Mouse (Mus musculus): ENCODE results near the gene Acot8. TPM values are rescaled to one million over a fixed set of nuclear protein-coding genes. Genes with fewer than 3 reads are reported as not detected.

The Acot8 gene
- total RNA-seq, 4 experiments from 2014 or later = 25.1 to 34.0 (median 27.7) TPM

GRCm38 (mm10) chr2:164783926-164784581 lies 20.6 kb downstream of the Acot8 start:
- DNase-seq (ENCODE audit: low spot score in 2 of 2) = no peak

GRCm38 (mm10) chr2:164781876-164782275 lies 22.8 kb downstream of the Acot8 start:
- DNase-seq (ENCODE audit: low spot score in 2 of 2) = no peak

DNA sequence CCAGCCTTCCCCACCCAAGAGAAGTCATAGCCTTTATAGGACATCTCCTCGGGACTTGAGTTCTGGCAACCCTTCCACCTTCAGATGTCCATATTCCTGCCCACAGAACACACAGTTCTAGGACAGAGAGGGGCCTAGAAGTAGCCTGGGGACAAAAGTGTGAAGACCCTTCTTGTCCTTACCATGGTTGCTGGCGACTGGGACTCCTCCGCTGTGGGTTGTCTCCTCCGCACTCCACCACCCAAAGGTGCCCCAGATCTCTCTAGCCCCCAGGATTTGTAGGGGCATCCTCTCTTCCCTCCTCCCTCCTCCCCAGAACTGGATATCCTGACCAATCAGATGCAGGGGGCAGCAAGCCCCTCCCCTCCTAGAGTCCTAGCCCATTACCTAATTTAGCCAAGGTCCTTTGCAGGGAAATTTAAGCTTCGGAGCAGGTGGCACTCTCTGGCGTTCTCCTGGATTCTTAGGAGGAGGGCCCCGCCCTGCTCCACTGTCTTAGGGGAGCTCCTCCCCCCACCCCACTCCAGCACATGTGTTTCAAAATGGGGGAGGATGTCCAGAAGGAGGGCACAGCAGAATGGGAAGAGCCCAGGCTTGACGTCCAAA lies 25.1 kb downstream of the Acot8 start, which contains the start of gene Tnnc2:
TSS of gene Tnnc2 (minus strand) at position 487 of the 606 bp plus-strand sequence.
- no peak for DNase-seq (ENCODE audit: low spot score in 2 of 2)

GRCm38 (mm10) chr2:164778809-164779208 lies 25.9 kb downstream of the Acot8 start:
- DNase-seq (ENCODE audit: low spot score in 2 of 2) = no peak

DNA sequence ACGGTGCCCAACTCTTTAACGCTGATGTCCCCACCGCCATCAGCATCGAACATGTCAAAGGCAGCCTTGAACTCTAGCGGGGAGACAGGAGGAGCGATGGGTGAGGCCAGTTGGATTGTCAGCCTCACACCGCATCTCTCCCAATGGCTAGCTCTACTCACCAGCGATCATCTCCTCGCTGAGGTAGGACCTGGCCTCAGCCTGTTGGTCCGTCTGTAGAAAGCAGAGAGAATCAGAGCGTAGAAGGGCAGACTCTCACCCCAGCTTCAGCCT lies 26.7 kb downstream of the Acot8 start:
- no peak for DNase-seq (ENCODE audit: low spot score in 2 of 2)

- no peak for DNase-seq (ENCODE audit: low spot score in 2 of 2)
These were observed 27.3 kb downstream of the Acot8 start for GRCm38 (mm10) chr2:164777246-164778014.

DNA sequence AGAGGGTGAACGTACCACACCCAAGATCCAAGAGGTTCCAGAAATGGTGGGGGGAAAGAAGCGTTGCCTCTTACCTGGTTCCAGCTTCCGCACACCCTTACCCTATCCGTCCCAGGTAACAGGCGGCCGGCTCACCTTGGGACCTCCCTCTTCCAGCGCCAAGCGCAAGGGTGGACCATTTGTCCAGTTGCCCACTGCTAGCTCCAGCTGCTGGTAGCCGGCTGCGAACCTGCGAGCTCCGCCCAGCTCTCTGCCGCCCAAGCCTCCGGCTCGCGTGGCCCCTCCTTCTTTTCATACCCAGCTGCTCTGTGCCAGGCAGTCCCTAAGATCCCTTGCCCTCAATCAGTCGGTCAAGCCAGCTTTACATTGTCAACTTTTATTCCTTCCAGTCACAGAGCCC lies 27.9 kb downstream of the Acot8 start:
- DNase-seq (ENCODE audit: low spot score in 2 of 2) = no peak

DNA sequence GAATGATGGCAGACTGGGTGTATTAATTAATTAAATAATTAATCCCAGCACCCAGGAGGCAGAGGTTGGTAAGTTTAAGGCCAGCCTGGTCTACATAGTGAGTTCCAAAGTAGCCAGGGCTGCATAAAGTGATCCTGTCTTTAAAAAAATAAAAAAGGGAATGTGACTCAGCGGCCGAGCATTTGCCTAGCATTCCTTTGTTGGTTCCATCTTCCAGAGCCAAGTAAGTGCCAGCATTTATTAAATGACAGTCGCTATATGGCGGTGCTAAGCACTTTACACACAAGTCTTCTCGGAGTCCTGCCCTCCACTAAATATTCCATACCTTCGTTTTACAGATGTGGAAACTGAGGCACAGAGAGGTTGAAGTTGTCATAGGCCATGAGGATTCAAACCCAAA lies 28.6 kb downstream of the Acot8 start:
- no peak for DNase-seq (ENCODE audit: low spot score in 2 of 2)

- DNase-seq (ENCODE audit: low spot score in 2 of 2) = no peak
These were observed 30.7 kb downstream of the Acot8 start for GRCm38 (mm10) chr2:164773989-164774364.

DNA sequence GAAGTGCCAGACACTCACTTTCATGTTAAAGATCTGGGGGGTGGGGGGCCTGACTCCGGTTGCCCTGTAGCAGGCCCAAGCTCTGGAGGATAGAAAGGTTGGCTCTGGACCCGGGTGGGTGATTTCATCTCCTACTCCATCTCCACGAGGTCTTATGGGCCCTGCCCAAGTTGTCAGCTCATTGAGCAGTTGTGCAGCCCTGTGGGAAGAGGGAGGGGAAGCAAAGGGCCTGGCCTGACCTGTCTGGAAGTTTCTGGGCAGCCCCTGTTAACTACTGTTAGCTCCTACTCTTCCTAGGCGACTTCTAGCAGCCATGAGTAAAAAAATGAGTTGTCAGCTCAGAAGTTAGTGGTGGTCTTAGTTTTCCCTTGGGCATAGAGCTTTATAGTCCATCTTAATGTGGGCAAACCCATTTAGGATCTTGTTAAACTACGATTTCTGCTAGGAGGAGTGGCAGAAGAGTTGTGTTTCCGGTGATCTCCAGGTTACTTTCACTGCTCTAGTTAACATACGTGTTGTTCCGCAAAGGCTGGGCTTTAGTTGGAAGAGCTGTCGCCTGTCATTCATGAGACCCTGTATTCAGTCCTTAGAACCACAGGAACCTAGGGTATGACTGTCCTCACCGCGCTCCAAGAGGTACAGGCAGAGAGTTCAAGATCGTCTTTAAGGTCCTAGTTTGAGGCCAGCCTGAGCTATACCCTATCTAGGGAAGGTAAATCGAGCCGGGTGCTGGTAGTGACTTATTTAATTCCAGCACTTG lies 31.3 kb downstream of the Acot8 start:
- no peak for DNase-seq (ENCODE audit: low spot score in 2 of 2)

- no peak for DNase-seq (ENCODE audit: low spot score in 2 of 2)
These were observed 33.6 kb downstream of the Acot8 start for GRCm38 (mm10) chr2:164771123-164771522.

GRCm38 (mm10) chr2:164770279-164770678 lies 34.4 kb downstream of the Acot8 start:
- no peak for DNase-seq (ENCODE audit: low spot score in 2 of 2)

GRCm38 (mm10) chr2:164769258-164770037 lies 35.2 kb downstream of the Acot8 start, which contains the start of gene Ube2c:
Ube2c (plus strand) TSS chr2:164769898.
- DNase-seq (ENCODE audit: low spot score in 2 of 2) = peak; percentile 98 to 99

DNA sequence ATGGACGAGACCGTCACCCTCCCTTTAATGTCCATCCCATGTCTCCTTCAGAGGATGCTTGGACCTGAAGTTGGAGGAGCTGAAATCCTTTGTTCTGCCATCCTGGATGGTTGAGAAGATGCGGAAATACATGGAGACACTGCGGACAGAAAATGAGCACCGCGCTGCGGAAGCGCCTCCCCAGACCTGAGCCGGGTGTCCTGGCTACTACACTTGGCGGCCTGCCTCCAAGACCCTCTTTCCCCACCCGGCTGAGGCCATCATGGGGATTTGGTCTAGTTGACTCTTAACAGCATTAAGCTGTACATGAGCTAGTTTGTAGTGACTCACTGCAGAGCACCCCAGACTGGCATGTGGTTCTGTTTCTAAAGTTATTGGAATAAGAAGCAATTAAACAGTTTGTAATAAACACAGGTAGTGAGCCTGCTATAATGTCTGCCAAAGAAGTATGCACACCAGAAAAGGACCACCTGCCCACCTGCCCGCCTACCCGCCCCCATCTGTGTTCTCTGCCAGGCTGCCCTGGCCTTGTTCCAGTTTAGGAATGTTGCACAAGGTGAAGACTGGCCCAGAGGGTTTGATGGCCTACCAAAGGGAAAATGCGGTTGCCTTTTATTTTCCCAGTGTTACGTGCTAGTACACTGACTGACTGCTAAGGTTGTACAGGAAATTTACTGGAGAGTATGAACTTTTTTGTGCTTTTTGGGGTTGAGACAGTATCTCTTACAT lies 36.7 kb downstream of the Acot8 start:
- DNase-seq (ENCODE audit: low spot score in 2 of 2) = no peak

GRCm38 (mm10) chr2:164765841-164766240 lies 38.8 kb downstream of the Acot8 start:
- no peak for DNase-seq (ENCODE audit: low spot score in 2 of 2)

GRCm38 (mm10) chr2:164762593-164762992 lies 42.1 kb downstream of the Acot8 start:
- no peak for DNase-seq (ENCODE audit: low spot score in 2 of 2)

DNA sequence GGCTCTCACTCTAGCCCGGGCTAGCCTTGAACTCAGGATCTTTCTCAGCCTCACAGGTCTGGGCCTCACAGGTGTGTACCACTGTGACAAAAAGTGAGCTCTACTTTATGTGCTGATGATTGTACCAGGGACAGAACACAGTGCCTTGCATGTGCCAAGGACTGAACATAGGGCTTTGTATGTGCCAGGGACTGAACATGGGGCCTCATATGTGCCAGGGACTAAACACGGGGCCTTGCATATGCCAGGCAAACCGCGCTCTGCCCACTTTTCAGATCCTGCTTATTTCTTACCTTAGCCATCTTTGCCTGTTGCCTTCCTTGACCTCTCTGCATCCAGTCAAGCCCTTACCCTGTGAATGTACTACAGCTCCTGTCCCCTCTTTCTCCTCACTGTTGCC lies 42.7 kb downstream of the Acot8 start:
- no peak for DNase-seq (ENCODE audit: low spot score in 2 of 2)

- no peak for DNase-seq (ENCODE audit: low spot score in 2 of 2)
These were observed 43.2 kb downstream of the Acot8 start for GRCm38 (mm10) chr2:164761502-164761901.

DNA sequence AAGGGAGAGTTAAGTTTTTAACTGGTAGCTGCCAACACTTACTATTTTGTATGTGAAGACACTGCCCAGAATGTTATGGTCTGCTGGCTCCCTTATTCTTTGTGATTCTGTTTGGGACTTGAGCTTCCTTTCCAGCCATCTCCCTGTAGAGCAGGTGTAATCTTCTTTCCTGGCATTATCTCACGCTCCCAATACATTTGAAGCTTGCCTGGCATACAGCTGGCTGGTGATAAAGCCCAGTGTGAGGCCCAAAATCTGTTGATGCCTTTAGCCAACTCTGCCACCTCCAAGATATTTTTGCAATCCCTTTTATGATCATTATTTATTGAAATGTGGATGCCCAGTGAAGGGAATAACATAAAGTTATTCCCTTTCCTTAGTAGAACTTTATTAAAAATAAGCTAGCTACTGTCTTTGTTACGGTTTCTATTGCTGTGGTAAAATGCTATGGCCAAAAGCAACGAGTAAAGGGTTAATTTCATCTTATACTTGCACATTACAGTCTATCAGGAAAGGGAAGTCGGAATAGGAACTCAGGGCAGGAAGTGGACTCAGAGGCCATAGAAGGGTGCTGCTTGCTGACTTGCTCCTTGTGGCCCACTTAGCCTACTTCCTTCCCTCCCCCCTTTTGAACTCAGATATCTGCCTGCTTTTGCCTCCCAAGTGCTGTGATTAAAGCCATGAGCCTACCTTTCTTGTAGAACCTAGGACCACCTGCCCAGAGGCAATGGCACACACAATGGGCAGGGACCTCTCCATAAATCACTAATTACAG lies 44.4 kb downstream of the Acot8 start:
- no peak for DNase-seq (ENCODE audit: low spot score in 2 of 2)

DNA sequence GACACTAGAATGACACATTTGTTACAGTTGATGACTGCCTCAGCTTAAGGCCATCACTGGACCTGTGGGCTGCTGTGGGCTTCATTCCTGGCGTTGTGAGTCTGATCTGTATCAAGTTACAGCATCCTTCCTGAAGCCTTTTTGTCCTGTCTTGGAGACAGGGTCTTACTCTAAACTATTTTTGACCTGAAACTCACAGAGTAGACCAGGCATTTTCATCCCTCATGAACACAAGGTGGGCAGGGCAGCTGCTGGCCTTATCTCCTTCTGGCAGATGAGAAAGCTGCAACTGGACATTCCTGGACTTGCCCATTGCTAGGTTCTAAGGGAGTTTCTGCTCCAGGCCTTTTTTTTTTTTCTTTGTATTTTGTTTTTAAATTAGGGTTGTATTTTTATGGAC lies 46.0 kb downstream of the Acot8 start:
- no peak for DNase-seq (ENCODE audit: low spot score in 2 of 2)

Measured in layer of hippocampus, adult 8-10 months (tissue).